ENCODE assay signal across 19 mouse cellular contexts in genomic region chr9:110638611-110639021, GRCm38 (mm10). TPM values are rescaled to one million over a fixed set of nuclear protein-coding genes. Genes with fewer than 3 reads are reported as not detected.
A peak's percentile ranks its signal among the peaks of the same experiment; 100 is the strongest.
DNase-seq lines count a peak whose midpoint lies in the region; ATAC-seq and TF ChIP-seq lines count a peak whose summit lies in the region.
"Had no signal": no experiment of that assay in that cellular context is flagged by ENCODE, and none has a peak within 500 bp of the region (broad histone marks: within the 10 kb centered on the region; RNA-seq: fewer than 3 reads in every experiment).

No protein-coding gene starts in this region.

- H3K27me3 ChIP-seq in lung, postnatal 0 days (replicated peaks; ENCODE audit: insufficient read depth, low read length): no peaks in the 10 kb centered on the region
- H3K27me3 ChIP-seq: liver, embryonic 15.5 days had no signal

- WGBS in lung, postnatal 0 days: 75% methylated on average over 10 of the region's 10 CpGs
- WGBS in lung, adult 2 months: 71% methylated on average over 10 of the region's 10 CpGs

- no peak for DNase-seq in lung, postnatal 0 days (ENCODE audit: low spot score)
- DNase-seq in lung, adult 2 months: no peak
- DNase-seq in brain, adult 2 months (ENCODE audit: low read depth, low spot score): peak; percentile 17
- DNase-seq in cerebellum, adult 18-20 months: peak; percentile 56 to 61
- DNase-seq in cerebellum, postnatal 25 days: peak; percentile 62 to 67
- no peak for DNase-seq in gastrocnemius, adult 8-10 months (ENCODE audit: low spot score in 2 of 2)
- DNase-seq in adrenal gland, postnatal 14 days: no peak
- DNase-seq: adrenal gland, postnatal 10 days; gastrocnemius, postnatal 14 days; kidney, adult 2 months; kidney, postnatal 36 days; lung, postnatal 14 days; thymus, postnatal 4 days had no signal

- no peak for TF ChIP-seq CTCF in lung, postnatal 0 days (IDR thresholded peaks at IDR 0.05)
- TF ChIP-seq CTCF in lung, adult 2 months (IDR thresholded peaks at IDR 0.05; ENCODE audit: insufficient read depth, low read length): no peak

- no peak overlapping the region for H3K4me3 ChIP-seq in lung, postnatal 0 days (ENCODE audit: low read depth, low read length)
- H3K4me3 ChIP-seq in lung, adult 2 months (replicated peaks; ENCODE audit: extremely low read depth, low read depth, low read length): no peak overlapping the region
- H3K4me3 ChIP-seq: erythroblast, embryonic 14.5 days; limb, embryonic 15.5 days; liver, embryonic 15.5 days had no signal

- 0 out of 2 replicates have a peak, but pooled peaks cover 7% of the 10 kb centered on the region for H3K36me3 ChIP-seq in lung, postnatal 0 days (ENCODE audit: insufficient read depth, low read length)
- H3K36me3 ChIP-seq: limb, embryonic 15.5 days had no signal

- no peak overlapping the region for H3K4me2 ChIP-seq in lung, postnatal 0 days (replicated peaks; ENCODE audit: low read depth, low read length)
- H3K4me2 ChIP-seq: limb, embryonic 15.5 days; liver, embryonic 15.5 days had no signal

- ATAC-seq in lung, postnatal 0 days: 0 out of 2 replicates have a peak, but pooled peaks have one; percentile 26
- ATAC-seq: activated CD4-positive, CD25-positive, alpha-beta regulatory T cell, adult 4 months; forebrain, embryonic 14.5 days; inflammation-experienced regulatory T-cells, adult 6 months had no signal

- no peak for TF ChIP-seq POLR2A in lung, adult 2 months (IDR thresholded peaks at IDR 0.05; ENCODE audit: borderline replicate concordance, extremely low read depth, low read depth, low read length)

- H3K9ac ChIP-seq in lung, postnatal 0 days (replicated peaks; ENCODE audit: low read depth): no peak overlapping the region
- H3K9ac ChIP-seq: limb, embryonic 15.5 days; liver, embryonic 15.5 days had no signal

- H3K9me3 ChIP-seq in lung, postnatal 0 days (ENCODE audit: low read length): no peaks in the 10 kb centered on the region
- H3K9me3 ChIP-seq: limb, embryonic 15.5 days; liver, embryonic 15.5 days had no signal

- no peak overlapping the region for H3K27ac ChIP-seq in lung, postnatal 0 days (ENCODE audit: low read length)
- H3K27ac ChIP-seq: limb, embryonic 15.5 days; liver, embryonic 15.5 days had no signal

- no peak for TF ChIP-seq EP300 in lung, postnatal 0 days (IDR thresholded peaks at IDR 0.05)

- no peaks in the 10 kb centered on the region for H3K4me1 ChIP-seq in lung, postnatal 0 days (ENCODE audit: insufficient read depth, low read depth, low read length)
- H3K4me1 ChIP-seq in lung, adult 2 months (ENCODE audit: control insufficient read depth, insufficient read depth, low read length): no peaks in the 10 kb centered on the region
- H3K4me1 ChIP-seq: limb, embryonic 15.5 days; liver, embryonic 15.5 days had no signal

RNA-seq across cellular contexts. Expression of gene Nradd, which starts 14.4 kb away (rescaled TPM):
- polyA plus RNA-seq in lung, postnatal 0 days (2015; fragmentation: Nextera tagmentation; extraction: Ambion mirVana): 45.2 and 46.6 TPM in 2 replicates
- polyA plus RNA-seq in lung, adult 2 months (2012; rRNA removed): 20.0 and 22.9 TPM in 2 replicates
- under 1 TPM; 0.27 to 0.88 (median 0.44) TPM for total RNA-seq in gastrocnemius, adult 8-10 months (2022)
- 8.4 and 10.5 TPM in 2 replicates for total RNA-seq in adrenal gland, postnatal 14 days (2021)

RNA-seq across cellular contexts. Expression of gene Nbeal2, which starts 15.3 kb away (rescaled TPM):
- polyA plus RNA-seq in lung, postnatal 0 days (2015; fragmentation: Nextera tagmentation; extraction: Ambion mirVana): 6.2 and 6.6 TPM in 2 replicates
- 58.4 and 66.4 TPM in 2 replicates for polyA plus RNA-seq in lung, adult 2 months (2012; rRNA removed)
- 1 to 10 TPM; 2.1 to 4.2 (median 3.1) TPM for total RNA-seq in gastrocnemius, adult 8-10 months (2022)
- 9.1 and 15.4 TPM in 2 replicates for total RNA-seq in adrenal gland, postnatal 14 days (2021)

RNA-seq across cellular contexts. Expression of gene Ccdc12, which starts 17.7 kb away (rescaled TPM):
- 180 and 200 TPM in 2 replicates for polyA plus RNA-seq in lung, postnatal 0 days (2015; fragmentation: Nextera tagmentation; extraction: Ambion mirVana)
- 101 and 124 TPM in 2 replicates for polyA plus RNA-seq in lung, adult 2 months (2012; rRNA removed)
- total RNA-seq in gastrocnemius, adult 8-10 months (2022): 10 to 100 TPM; 38.8 to 53.8 (median 47.0) TPM
- 60.4 and 79.3 TPM in 2 replicates for total RNA-seq in adrenal gland, postnatal 14 days (2021)

Comparison
In these comparisons a context has a peak if more than half of its experiments do, and no peak if none do; other contexts are left out.
1. DNase-seq: peak in brain, adult 2 months (single experiment), cerebellum, adult 18-20 months (2 of 2) and cerebellum, postnatal 25 days (2 of 2); none in lung, postnatal 0 days (single experiment), lung, adult 2 months (single experiment), gastrocnemius, adult 8-10 months (0 of 2) and adrenal gland, postnatal 14 days (single experiment).